Mouse (Mus musculus) CD8-positive naive resting alpha-beta T cell, adult 2 months (primary cell): ENCODE results near the gene Prss57.

Experiments
- DNase-seq, 2 experiments: peaks; one replicate each; pipeline ENCODE4 v3.0.0; 2022; ENCODE audit warnings: low read depth in 2 of 2, low spot score in 2 of 2

The Prss57 gene

DNA sequence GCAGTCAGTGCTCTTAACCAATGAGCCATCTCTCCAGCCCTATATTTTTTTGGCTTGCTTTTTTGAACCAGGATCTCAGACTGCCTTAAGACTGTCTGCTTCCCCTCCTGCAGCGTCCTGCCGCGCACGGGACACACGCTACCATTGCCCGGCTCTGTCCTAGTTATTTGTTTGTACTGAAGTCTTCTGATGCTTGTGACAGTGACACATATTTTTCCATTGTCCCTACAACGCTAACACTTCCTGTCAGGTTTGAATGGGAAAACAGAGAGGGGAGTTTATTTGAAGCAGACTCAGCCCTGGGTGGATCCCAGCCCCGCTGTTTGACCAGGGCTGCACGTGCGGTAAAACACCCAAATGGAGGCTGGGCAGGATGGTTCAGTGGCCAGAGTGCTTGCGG, 18.0 kb upstream of the Prss57 start:
- no peak for DNase-seq

DNA sequence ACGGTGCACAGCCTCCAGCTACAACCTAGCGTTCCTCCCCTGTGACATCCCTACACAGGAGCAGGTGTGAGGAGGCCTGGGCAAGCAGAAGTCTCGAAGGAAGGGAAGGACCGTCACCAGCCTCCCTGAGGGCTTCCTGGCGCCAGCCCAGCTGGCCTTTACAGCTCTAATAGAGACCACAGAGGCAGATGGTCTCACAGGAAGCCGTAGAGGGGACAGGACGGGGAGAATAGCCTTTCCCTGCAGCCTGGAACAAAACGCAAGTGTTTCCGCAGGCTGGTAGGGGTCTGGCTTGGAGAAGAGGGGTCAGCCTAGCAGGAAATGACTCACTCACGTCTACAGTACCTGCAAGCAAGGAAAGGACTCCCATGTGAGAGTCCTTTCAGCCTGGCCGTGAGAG, 17.1 kb upstream of the Prss57 start:
- no peak for DNase-seq

DNA sequence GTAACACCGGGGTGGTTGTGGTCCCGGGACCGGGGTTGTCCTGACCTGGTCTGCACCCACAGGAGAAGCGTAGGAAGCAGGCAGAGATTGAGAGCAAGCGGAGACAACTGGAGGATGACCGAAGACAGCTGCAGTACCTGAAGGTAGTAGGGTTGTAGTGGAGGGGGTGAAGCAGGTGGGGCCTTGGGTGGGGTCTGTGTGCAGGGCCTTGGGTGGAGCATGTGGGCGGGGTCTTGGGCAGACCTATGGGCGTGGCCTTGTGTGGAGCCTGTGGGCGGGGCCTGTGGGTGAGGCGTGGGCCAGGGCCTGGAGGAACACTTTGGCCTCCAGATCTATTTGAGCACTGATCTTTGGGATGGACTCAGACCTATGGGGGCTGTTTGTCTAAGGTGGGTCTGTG, 16.2 kb upstream of the Prss57 start:
- no peak for DNase-seq

- no peak for DNase-seq
Measured at GRCm38 (mm10) chr10:79806331-79806730, 15.6 kb upstream of the Prss57 start.

- no peak for DNase-seq
Measured at GRCm38 (mm10) chr10:79805636-79806035, 14.9 kb upstream of the Prss57 start.

DNA sequence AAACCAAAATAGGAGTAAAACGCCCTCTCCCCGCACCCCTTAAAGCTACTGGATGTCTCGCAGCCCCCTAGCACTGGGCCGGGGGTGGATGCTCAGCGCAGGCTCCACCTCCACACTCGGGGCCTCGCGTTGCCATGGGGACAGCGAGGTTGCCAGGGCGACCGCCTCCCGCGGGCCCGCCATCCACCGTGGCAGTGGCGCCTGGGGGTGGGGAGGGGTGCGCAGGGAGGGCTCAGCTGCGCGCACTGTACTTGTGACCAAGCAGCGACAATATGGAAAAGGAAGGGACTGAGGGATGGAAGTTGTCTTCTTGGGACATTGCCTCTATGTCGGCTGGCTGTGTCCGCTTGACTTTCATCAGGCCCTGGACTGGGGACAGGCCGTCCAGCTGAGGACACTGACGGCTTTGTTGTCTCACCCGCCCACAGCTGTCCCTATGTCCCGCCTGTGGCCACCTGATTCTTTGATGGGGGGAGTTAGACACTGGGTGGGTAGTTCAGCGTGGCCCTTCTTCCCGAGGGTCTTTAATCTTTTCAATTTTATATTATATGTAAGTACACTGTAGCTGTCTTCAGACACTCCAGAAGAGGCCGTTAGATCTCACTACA, 13.1 kb upstream of the Prss57 start:
- no peak for DNase-seq

GRCm38 (mm10) chr10:79802331-79802971, 11.7 kb upstream of the Prss57 start:
- no peak for DNase-seq

DNA sequence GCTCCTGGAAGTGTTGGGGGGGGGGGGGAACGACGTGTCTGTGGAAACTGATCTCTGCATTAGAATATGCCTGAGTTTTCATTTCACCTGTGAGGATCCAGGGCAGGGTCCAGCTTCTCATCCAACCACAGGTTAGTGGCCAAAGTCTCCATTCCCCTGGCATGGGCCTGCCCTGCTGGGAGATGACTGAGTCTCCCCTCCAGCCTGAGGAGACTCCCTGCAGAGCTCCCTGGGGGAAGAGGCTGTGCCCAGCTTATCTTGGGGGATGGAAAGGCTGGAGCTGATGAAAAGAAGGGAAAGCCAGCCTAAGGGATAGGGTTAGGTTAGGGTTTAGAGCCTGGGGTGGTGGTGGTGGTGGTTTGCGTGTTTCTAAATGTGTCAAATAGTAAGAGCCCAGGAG, 11.1 kb upstream of the Prss57 start:
- no peak for DNase-seq

DNA sequence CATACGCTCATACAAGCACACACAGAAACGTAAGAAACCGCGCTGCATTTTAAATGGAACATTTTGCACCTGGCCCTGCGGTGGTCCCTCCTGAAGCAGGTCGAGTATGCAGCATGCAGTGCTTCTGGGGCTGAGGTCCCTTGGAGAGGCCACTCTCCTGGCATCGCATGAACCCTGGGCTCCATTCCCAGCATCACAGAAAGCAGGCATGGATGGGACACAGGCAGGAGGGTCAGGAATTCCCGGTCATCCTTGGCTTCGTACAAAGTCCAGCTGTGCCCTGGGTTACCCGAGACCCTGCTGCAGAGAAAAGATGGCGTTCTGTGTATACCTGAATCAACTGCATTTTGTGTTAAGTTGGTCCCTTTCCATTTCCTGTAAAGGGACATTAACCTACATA, 9.7 kb upstream of the Prss57 start:
- DNase-seq, result no peak

GRCm38 (mm10) chr10:79798289-79798928, 7.6 kb upstream of the Prss57 start:
- no peak for DNase-seq

- no peak for DNase-seq
Measured at GRCm38 (mm10) chr10:79797326-79797725, 6.6 kb upstream of the Prss57 start.

GRCm38 (mm10) chr10:79795905-79796304, 5.1 kb upstream of the Prss57 start:
- no peak for DNase-seq

- DNase-seq, result no peak
Measured at GRCm38 (mm10) chr10:79794491-79794931, 3.8 kb upstream of the Prss57 start.

DNA sequence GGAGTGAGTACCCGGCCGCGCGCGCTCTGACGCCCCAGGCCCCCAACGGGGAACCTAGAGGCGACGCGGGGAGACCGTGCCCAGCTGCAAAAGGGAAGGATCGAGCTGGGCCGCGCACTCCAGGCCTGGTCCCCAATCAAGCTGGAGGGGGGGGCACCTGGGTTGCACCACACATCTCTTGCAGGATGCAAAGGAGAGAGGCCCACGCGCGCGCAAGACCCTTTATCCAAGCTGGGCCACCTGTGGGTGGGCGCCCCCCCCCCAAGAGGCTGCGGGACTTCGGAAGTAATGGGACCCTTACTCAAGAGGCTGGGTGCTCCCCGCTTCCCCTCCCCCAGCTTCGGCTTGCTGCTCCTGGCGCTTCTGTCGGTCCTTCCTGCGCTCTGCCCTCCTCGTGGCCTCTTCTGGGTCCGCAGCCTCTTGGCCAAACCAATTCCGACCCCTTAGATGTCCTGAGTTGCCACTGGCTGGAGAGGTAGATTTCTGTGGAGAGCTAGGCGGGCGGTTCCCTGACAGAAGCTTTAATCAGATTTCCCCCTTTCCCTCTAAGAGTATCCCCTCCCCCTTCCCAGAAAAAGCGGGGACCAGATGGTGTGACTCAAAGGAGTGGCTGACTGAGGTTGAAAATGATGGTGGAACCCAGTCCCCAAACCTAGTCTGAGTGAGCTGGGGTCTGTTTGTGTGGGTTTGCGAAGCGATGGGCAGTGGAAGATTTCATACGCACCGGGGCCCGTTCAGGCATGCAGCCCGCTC, 3.2 kb upstream of the Prss57 start:
- DNase-seq, result no peak

DNA sequence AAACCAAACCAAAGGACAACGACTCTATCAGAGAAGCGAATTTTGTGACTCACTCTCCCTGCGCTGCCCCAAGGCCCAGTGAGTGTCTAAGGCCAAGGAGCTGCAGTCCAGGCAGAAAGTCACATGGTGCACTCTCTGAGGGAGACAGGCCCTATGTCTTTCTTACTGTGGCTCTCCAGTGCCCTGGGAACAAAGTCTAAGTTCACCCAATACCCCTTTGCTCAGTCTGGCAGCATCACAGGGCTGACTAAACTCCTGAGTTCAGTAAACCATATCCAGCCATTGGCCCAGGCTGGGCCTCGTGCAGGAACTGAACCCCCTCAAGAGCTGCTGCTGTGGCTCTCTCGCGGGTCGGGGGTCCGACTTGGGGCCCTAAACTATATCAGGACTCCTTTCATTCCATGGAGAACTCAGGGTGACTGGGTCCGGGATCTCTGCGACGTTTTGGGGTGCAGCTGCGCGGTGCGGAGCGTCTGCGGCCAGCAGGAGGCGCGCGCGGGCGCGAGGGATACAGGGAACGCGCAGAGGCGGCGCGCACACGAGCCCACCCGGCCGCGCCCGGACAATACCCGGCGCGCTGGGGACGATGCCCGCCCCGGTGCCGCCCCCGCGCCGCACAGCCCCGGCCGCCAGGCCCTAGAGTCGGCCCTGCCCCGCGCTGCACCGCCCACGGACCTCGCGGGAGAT, 2.4 kb upstream of the Prss57 start, which contains the start of gene Palm:
TSS of gene Palm (plus strand) at position 522 of the 687 bp plus-strand sequence.
- DNase-seq, result peak; percentile 65 to 69

GRCm38 (mm10) chr10:79792339-79793040, 1.7 kb upstream of the Prss57 start:
- DNase-seq, result no peak

- no peak for DNase-seq
Measured at GRCm38 (mm10) chr10:79789581-79789980, 1.2 kb downstream of the Prss57 start.

DNA sequence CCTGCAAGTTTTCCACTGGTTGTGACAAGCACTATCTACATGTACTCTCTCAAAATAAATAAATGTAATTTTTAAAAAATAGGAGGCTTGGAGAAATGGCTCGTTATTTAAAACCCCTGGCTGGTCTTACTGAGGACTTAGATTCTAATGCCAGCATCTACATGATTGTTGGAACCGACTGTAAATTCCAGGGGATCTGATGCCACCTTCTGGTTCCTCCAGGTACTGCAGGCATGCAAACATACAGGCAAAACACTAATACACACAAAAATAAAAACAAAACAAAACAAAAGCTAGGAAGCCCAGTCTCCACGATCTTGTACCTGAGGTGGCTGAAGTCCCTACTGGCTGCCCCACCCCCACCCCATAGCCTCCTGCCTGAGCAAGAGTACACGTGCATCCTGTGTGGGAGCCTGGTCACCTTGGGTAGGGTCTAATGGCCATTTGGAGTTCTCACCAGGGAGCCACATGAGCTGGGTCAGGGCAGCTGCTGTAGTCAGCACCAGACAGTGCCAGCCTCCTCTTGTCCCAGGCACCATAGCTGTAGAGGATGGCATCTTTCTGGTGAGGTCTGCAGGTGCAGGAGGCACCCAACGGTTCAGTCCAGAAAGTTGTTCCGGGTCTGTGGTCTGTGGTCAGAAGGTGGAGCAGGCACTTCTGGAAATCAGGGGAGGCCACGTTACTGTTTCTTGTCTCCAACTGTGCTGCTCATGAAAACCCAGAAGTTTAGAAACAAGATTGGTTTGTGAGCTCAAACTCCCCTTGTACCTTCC, 2.2 kb downstream of the Prss57 start:
- peak; percentile 71 to 81 for DNase-seq

- peak; percentile 39 to 46 for DNase-seq
Measured at GRCm38 (mm10) chr10:79783920-79784800, 6.6 kb downstream of the Prss57 start.
